10 mouse cellular contexts compared by ENCODE assay signal in the genomic region with DNA sequence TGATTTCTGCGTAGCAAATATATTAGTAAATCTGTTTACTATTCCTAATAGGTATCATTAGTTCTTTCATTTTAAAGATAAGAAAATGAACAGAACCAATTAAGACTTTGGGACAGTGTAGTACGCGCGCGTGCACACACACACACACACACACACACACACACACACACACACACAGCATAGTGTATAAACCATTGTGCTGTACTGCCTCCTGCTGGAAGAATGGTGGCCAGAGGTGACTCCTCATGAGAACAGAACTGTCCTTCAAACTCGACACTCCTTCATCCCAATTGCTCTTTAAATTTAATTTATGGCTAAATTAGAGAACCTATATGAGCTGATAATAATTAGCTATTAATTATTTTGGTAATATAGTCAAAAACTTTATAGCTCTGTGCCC. TPM values are rescaled to one million over a fixed set of nuclear protein-coding genes. Genes with fewer than 3 reads are reported as not detected.
DNase-seq lines count a peak whose midpoint lies in the region; ATAC-seq and TF ChIP-seq lines count a peak whose summit lies in the region.
"Had no signal": no experiment of that assay in that cellular context is flagged by ENCODE, and none has a peak within 500 bp of the region (broad histone marks: within the 10 kb centered on the region; RNA-seq: fewer than 3 reads in every experiment).

No protein-coding gene starts in this region.

- ATAC-seq in megakaryocyte, adult 5-6 weeks (ENCODE audit: poor library complexity, severe bottlenecking): peak; percentile 70

- DNase-seq in heart, postnatal 4 days: peak; percentile 45
- DNase-seq in heart, postnatal 25 days (ENCODE audit: low spot score): no peak
- DNase-seq in B cell, adult 2 months: peak; percentile 74 to 79
- DNase-seq in brain, embryonic 14.5 days (ENCODE audit: low read depth): no peak
- no peak for DNase-seq in ovary, adult 18-20 months (ENCODE audit: low spot score)
- no peak for DNase-seq in cerebellum, adult 11 months
- no peak for DNase-seq in layer of hippocampus, postnatal 36 days

- no peak for TF ChIP-seq POLR2A in brain, embryonic 14.5 days (IDR thresholded peaks at IDR 0.05; ENCODE audit: borderline replicate concordance, extremely low read depth, insufficient read depth, insufficient read length, poor library complexity, severe bottlenecking)

- intact Hi-C loops in heart, postnatal 25 days (cut with DNase I): loop anchor here (5.0 kb wide), 1 partner anchor 45 kb away; the partner anchor contains the start of genes Galnt4 and Poc1b

- peak; percentile 29; the same call in 1 of the 2 replicates for TF ChIP-seq CTCF in brain, embryonic 14.5 days (IDR thresholded peaks at IDR 0.05; ENCODE audit: borderline replicate concordance, extremely low read depth, insufficient read depth, insufficient read length)

RNA-seq across cellular contexts. Expression of gene Phxr2, which starts 25.9 kb away (rescaled TPM):
- total RNA-seq in heart, postnatal 4 days (2021): not detected
- total RNA-seq in heart, postnatal 25 days (2021): not detected
- polyA plus RNA-seq in brain, embryonic 14.5 days (2012; rRNA removed): not detected in 2 replicates
- total RNA-seq in megakaryocyte, adult 5-6 weeks (2015): not detected in 2 replicates
- total RNA-seq in megakaryocyte, adult 5-6 weeks (2017): not detected in 2 replicates
- not detected for total RNA-seq in layer of hippocampus, postnatal 36 days (2021)
- polyA plus RNA-seq: embryonic facial prominence, embryonic 15.5 days; stomach, embryonic 14.5 days had no signal

RNA-seq across cellular contexts. Expression of gene Galnt4, which starts 44.1 kb away (rescaled TPM):
- 1 to 10 TPM; 6.1 to 6.3 TPM for total RNA-seq in heart, postnatal 4 days (2021)
- total RNA-seq in heart, postnatal 25 days (2021): 1 to 10 TPM; 3.2 to 3.6 TPM
- 0.69 and 1.8 TPM in 2 replicates for polyA plus RNA-seq in brain, embryonic 14.5 days (2012; rRNA removed)
- 8.5 and 9.9 TPM in 2 replicates for total RNA-seq in megakaryocyte, adult 5-6 weeks (2015)
- total RNA-seq in megakaryocyte, adult 5-6 weeks (2017): 9.2 and 12.6 TPM in 2 replicates
- 1 to 10 TPM; 3.6 to 4.0 TPM for total RNA-seq in layer of hippocampus, postnatal 36 days (2021)

RNA-seq across cellular contexts. Expression of gene Poc1b, which starts 45.2 kb away (rescaled TPM):
- total RNA-seq in heart, postnatal 4 days (2021): 10 to 100 TPM in 1 of 2 experiments, 1 to 10 TPM in 1; 8.6 to 11.2 TPM
- total RNA-seq in heart, postnatal 25 days (2021): 1 to 10 TPM; 5.3 to 6.4 TPM
- 26.7 and 26.8 TPM in 2 replicates for polyA plus RNA-seq in brain, embryonic 14.5 days (2012; rRNA removed)
- 18.5 and 22.2 TPM in 2 replicates for total RNA-seq in megakaryocyte, adult 5-6 weeks (2015)
- total RNA-seq in megakaryocyte, adult 5-6 weeks (2017): 9.0 and 9.1 TPM in 2 replicates
- 1 to 10 TPM; 6.9 to 9.0 TPM for total RNA-seq in layer of hippocampus, postnatal 36 days (2021)

Comparison
In these comparisons a context has a peak if more than half of its experiments do, and no peak if none do; other contexts are left out.
1. DNase-seq: peak in heart, postnatal 4 days (single experiment) and B cell, adult 2 months (2 of 2); none in heart, postnatal 25 days (single experiment), brain, embryonic 14.5 days (single experiment), ovary, adult 18-20 months (single experiment), cerebellum, adult 11 months (single experiment) and layer of hippocampus, postnatal 36 days (0 of 2).